Mouse (Mus musculus) kidney, embryonic 16.5 days (tissue): Measurements from ENCODE around the gene C1s1. TPM values are rescaled to one million over a fixed set of nuclear protein-coding genes. Genes with fewer than 3 reads are reported as not detected.
A peak's percentile ranks its signal among the peaks of the same experiment; 100 is the strongest.

Experiments used
- ATAC-seq: fragments of 200-750 bp; cut with Nextera tagmentation; 2 replicates; pipeline ENCODE4 v1.8.0; 2017; ENCODE audit warnings: moderate TSS enrichment; ENCODE audit not compliant: low FRiP score, low TSS enrichment
- H3K27ac ChIP-seq: fragments of 300-500 bp; sonication (generic); 2 replicates; pipeline ENCODE4 v1.5.1; 2014; ENCODE audit warnings: low read length
- H3K27me3 ChIP-seq: fragments of 300-500 bp; sonication (generic); 2 replicates; pipeline ENCODE4 v1.6.1; 2014; ENCODE audit warnings: low read length, control low read depth, mixed read lengths; ENCODE audit not compliant: insufficient read depth
- H3K36me3 ChIP-seq: fragments of 300-500 bp; sonication (generic); 2 replicates; pipeline ENCODE4 v1.6.1; 2014; ENCODE audit warnings: low read length, control low read depth, mixed read lengths; ENCODE audit not compliant: insufficient read depth
- H3K4me1 ChIP-seq: fragments of 300-500 bp; sonication (generic); 2 replicates; pipeline ENCODE4 v1.6.1; 2014; ENCODE audit warnings: low read length, control low read depth, mixed read lengths; ENCODE audit not compliant: insufficient read depth
- H3K4me2 ChIP-seq: fragments of 300-500 bp; sonication (generic); replicated peaks from 2 replicates; pipeline ENCODE4 v1.6.1; 2014; ENCODE audit warnings: low read depth, low read length
- H3K4me3 ChIP-seq: fragments of 300-500 bp; sonication (generic); 2 replicates; pipeline ENCODE4 v1.5.1; 2014; ENCODE audit warnings: mild to moderate bottlenecking, low read length
- H3K9ac ChIP-seq: fragments of 300-500 bp; sonication (generic); replicated peaks from 2 replicates; pipeline ENCODE4 v1.6.1; 2014; ENCODE audit warnings: low read length
- H3K9me3 ChIP-seq: fragments of 300-500 bp; sonication (generic); 2 replicates; pipeline ENCODE4 v1.6.1; 2016; ENCODE audit warnings: low read length, control low read depth
- WGBS: fragments of 180-500 bp; shearing (Covaris S2); extraction: QIAGEN DNeasy Blood & Tissue Kit; methylation state at CpG from one replicate; pipeline ENCODE4 v1.1.7; 2014; 5-methylcytosine and 5-hydroxymethylcytosine counted together
- polyA plus RNA-seq: library from polyadenylated mRNA; unstranded; fragments of >200 nt; fragmentation: Nextera tagmentation; extraction: Ambion mirVana; gene quantifications from 2 replicates; pipeline ENCODE4 v1.2.1, GENCODE M21; 2015

C1s1 gene
- polyA plus RNA-seq, 1 experiment from 2014 or later, result 29.0 TPM

- WGBS, result 74% methylated on average over 4 of the region's 4 CpGs
- no peaks in the 10 kb centered on the region for H3K36me3 ChIP-seq
- no peaks in the 10 kb centered on the region for H3K4me1 ChIP-seq
- no peak overlapping the region for H3K27ac ChIP-seq
- H3K4me2 ChIP-seq, result no peak overlapping the region
- H3K9me3 ChIP-seq, result no peaks in the 10 kb centered on the region
- no peak overlapping the region for H3K4me3 ChIP-seq
- H3K9ac ChIP-seq, result no peak overlapping the region
- no peak for ATAC-seq
- no peaks in the 10 kb centered on the region for H3K27me3 ChIP-seq
These were observed 40.7 kb downstream of the C1s1 start for GRCm38 (mm10) chr6:124501473-124501872.

- Histone ChIP-seq H3K4me3 (no peak overlapping the region), H3K36me3 (no peaks in the 10 kb centered on the region), H3K27ac (no peak overlapping the region), H3K9me3 (no peaks in the 10 kb centered on the region; the same call in 1 of the 2 replicates), H3K27me3 (no peaks in the 10 kb centered on the region), H3K9ac (no peak overlapping the region), H3K4me1 (no peaks in the 10 kb centered on the region), H3K4me2 (no peak overlapping the region)
- WGBS, result 39% methylated on average over 10 of the region's 10 CpGs
- no peak for ATAC-seq
These were observed 42.1 kb downstream of the C1s1 start for GRCm38 (mm10) chr6:124499914-124500566.

DNA sequence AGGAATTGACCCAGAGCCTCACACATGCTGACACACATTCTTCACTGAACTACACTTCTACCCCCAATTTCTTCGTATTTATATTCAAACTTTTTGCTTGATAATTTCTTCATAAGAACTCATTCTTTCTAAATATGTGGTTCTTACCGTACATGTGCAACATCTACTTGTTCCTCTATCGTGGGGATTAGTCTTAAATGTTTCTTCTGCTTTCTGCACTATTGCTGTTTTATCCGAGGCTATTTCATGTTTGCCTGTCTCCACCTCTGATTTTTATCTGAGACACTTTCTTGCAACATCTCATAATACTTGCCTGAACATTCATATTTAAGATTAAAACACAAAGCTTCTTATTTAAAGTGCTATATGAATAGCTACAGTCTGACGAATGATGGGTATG is 46.1 kb downstream of the C1s1 start:
- no peaks in the 10 kb centered on the region for H3K36me3 ChIP-seq
- 90% methylated on average over 5 of the region's 5 CpGs for WGBS
- no peak overlapping the region for H3K4me3 ChIP-seq
- no peak overlapping the region for H3K9ac ChIP-seq
- H3K27me3 ChIP-seq, result no peaks in the 10 kb centered on the region
- no peak for ATAC-seq
- no peak overlapping the region for H3K27ac ChIP-seq
- peaks cover 4% of the 10 kb centered on the region; the same call in 1 of the 2 replicates for H3K4me1 ChIP-seq
- no peak overlapping the region for H3K4me2 ChIP-seq
- H3K9me3 ChIP-seq, result no peaks in the 10 kb centered on the region; the same call in 1 of the 2 replicates

DNA sequence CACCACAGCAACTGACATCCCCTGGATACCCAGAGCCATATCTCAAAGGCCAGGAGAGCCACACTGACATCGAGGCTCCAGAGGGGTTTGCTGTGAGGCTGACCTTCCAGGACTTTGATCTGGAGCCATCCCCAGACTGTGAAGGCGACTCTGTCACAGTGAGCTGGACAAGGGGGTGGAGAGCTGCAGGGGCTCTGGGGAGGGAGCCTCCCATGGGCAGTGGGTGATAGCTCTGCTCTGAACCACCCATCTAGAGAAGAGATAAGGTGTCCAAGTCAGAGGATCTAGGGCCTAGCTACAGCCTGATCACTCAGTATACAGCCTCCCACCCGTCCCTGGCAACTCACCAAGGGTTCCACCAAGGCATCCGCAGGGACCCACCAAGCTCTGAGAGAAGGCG is 48.3 kb downstream of the C1s1 start:
- ATAC-seq, result peak; percentile 17; the same call in 1 of the 2 replicates
- Histone ChIP-seq H3K9ac (no peak overlapping the region), H3K4me3 (no peak overlapping the region), H3K4me2 (no peak overlapping the region), H3K4me1 (peaks cover 4% of the 10 kb centered on the region; the same call in 1 of the 2 replicates), H3K27ac (0 out of 2 replicates have a peak overlapping the region, but pooled peaks have one; percentile 27), H3K27me3 (no peaks in the 10 kb centered on the region), H3K36me3 (no peaks in the 10 kb centered on the region), H3K9me3 (no peaks in the 10 kb centered on the region; the same call in 1 of the 2 replicates)
- 52% methylated on average over 5 of the region's 5 CpGs for WGBS

DNA sequence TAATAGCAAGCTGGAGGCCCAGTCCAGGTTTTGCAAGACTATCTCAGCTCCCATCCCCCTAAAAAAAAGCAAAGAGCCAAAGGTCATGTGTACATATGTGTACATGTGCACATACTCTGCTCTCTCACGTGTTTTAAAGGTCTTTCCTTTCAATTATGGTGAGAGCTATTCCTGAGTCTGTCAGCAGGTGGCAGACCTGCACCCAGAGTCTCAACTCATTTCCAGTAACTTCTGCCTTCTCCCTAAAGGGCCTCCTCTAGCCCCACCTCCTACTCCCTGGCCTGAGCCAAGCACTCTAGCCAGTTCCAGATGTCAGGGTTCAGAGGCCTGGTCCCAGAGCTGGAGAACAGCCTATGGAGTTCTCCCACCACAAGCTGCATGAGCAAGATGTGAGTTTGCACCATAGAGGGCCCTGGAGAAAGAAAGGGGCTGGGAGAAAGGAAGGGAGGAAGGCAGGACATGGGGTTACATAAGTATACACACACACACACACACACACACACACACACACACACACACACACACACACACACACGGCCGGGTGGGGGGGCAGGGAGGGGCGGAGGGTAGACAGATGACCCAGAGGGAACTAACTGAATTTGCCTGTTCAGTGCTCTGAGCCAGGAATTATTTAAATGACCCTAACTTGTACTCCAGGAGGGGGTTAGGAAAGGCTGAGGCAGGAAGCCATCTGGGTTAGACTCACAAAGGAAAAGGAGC is 49.2 kb downstream of the C1s1 start, which contains the start of gene C1rl:
C1rl (plus strand) TSS at position 272 of the 720 bp plus-strand sequence.
- WGBS, result 40% methylated on average over 2 of the region's 4 CpGs

GRCm38 (mm10) chr6:124491427-124491826 is 50.7 kb downstream of the C1s1 start:
- H3K4me2 ChIP-seq, result no peak overlapping the region
- ATAC-seq, result no peak
- no peaks in the 10 kb centered on the region for H3K27me3 ChIP-seq
- WGBS, result 81% methylated on average over 6 of the region's 6 CpGs
- H3K4me3 ChIP-seq, result no peak overlapping the region
- H3K9me3 ChIP-seq, result no peaks in the 10 kb centered on the region; the same call in 1 of the 2 replicates
- H3K27ac ChIP-seq, result no peak overlapping the region
- H3K36me3 ChIP-seq, result no peaks in the 10 kb centered on the region
- no peak overlapping the region for H3K9ac ChIP-seq
- H3K4me1 ChIP-seq, result peaks cover 4% of the 10 kb centered on the region; the same call in 1 of the 2 replicates

More for the DNA sequence above, 49.2 kb downstream of the C1s1 start, which contains the start of gene C1rl:
- peak within 1 kb of the TSS; percentile 27 for H3K27ac ChIP-seq
- peak; percentile 95 for ATAC-seq
- no peak within 1 kb of the TSS for H3K4me3 ChIP-seq
- H3K36me3 ChIP-seq, result no peaks in the 10 kb centered on the region
- no peaks in the 10 kb centered on the region for H3K27me3 ChIP-seq
- no peaks in the 10 kb centered on the region; the same call in 1 of the 2 replicates for H3K9me3 ChIP-seq
- no peak within 1 kb of the TSS for H3K9ac ChIP-seq
- peaks cover 4% of the 10 kb centered on the region; the same call in 1 of the 2 replicates for H3K4me1 ChIP-seq
- H3K4me2 ChIP-seq, result no peak within 1 kb of the TSS

DNA sequence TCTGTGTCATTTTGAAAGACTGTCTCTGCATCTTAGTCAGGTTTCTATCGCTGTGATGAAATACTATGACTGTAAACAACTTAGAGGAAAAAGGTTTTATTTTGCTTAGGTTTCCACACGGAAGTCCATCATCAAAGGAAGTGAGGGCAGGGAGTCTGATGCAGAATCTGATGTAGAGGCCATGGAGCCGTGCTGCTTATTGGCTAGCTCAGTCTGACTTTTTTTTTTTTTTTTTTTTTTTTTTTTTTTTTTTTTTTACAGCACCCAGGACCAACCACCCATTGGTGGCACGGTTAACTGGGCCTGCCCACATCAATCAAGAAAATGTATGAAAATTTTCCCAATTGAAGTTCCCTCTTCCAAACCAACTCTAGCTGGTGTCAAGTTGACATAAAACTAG is 53.2 kb downstream of the C1s1 start:
- Histone ChIP-seq H3K9ac (no peak overlapping the region), H3K9me3 (no peaks in the 10 kb centered on the region), H3K27me3 (no peaks in the 10 kb centered on the region), H3K27ac (no peak overlapping the region), H3K4me2 (no peak overlapping the region), H3K4me3 (no peak overlapping the region), H3K36me3 (no peaks in the 10 kb centered on the region), H3K4me1 (peaks cover 4% of the 10 kb centered on the region; the same call in 1 of the 2 replicates)
- 73% methylated on average over 4 of the region's 4 CpGs for WGBS
- ATAC-seq, result no peak

GRCm38 (mm10) chr6:124487509-124487908 is 54.6 kb downstream of the C1s1 start:
- ATAC-seq, result no peak
- WGBS, result 44% methylated on average over 2 of the region's 2 CpGs
- Histone ChIP-seq H3K4me3 (no peak overlapping the region), H3K4me1 (no peaks in the 10 kb centered on the region), H3K36me3 (no peaks in the 10 kb centered on the region), H3K9me3 (no peaks in the 10 kb centered on the region), H3K9ac (no peak overlapping the region), H3K27me3 (no peaks in the 10 kb centered on the region), H3K4me2 (no peak overlapping the region), H3K27ac (no peak overlapping the region)

DNA sequence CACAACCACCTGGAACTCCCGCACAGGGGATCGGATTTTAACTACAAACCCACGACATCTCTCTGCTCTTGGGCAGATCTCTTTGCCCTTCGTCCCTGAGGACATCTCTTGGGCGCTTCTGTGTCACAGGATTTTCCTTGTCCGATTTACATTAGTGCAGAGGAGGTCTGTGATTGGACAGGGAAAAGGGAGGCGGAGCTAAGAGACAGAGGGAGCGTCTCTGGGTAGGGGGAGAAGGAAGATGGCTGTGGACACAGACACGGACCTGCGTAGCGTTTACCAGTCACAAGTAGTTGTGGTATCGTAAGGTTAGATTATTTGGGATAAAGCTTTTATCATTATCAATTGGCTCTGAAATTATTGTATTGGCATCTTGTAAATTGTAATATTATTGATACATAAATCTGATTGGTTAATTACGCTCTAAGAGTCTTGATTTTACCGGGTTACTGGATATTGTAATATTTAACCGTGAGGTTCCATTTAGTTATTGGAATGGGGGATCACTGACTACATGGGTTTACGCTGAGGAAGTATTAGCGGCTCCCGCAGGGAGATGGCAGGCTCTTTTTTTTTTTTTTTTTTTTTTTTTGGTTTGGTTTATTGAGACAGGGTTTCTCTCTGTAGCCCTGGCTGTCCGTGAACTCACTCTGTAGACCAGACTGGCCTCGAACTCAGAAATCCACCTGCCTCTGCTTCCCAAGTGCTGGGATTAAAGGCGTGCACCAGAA is 56.6 kb downstream of the C1s1 start:
- peak; percentile 73; the same call in 1 of the 2 replicates for ATAC-seq

More for the DNA sequence above, 56.6 kb downstream of the C1s1 start:
- Histone ChIP-seq H3K9ac (no peak overlapping the region), H3K4me2 (peak overlapping the region; percentile 43), H3K27me3 (no peaks in the 10 kb centered on the region), H3K4me1 (0 out of 2 replicates have a peak, but pooled peaks cover 4% of the 10 kb centered on the region), H3K9me3 (no peaks in the 10 kb centered on the region), H3K27ac (peak overlapping the region; percentile 61; the same call in 1 of the 2 replicates), H3K36me3 (no peaks in the 10 kb centered on the region), H3K4me3 (peak overlapping the region; percentile 22)
- 35% methylated on average over 21 of the region's 21 CpGs for WGBS
